Mouse (Mus musculus) stomach, embryonic 16.5 days (tissue): ENCODE results near the gene Pde4d. TPM values are rescaled to one million over a fixed set of nuclear protein-coding genes. Genes with fewer than 3 reads are reported as not detected.
A peak's percentile ranks its signal among the peaks of the same experiment; 100 is the strongest.

ENCODE experiments used
- ATAC-seq: fragments of 200-750 bp; cut with Nextera tagmentation; 2 replicates; pipeline ENCODE4 v1.8.0; 2017; ENCODE audit warnings: moderate number of reproducible peaks, moderate TSS enrichment; ENCODE audit not compliant: insufficient read depth, low FRiP score
- H3K27ac ChIP-seq: fragments of 300-500 bp; sonication (generic); 2 replicates; pipeline ENCODE4 v1.5.1; 2014; ENCODE audit warnings: low read length
- H3K27me3 ChIP-seq: fragments of 300-500 bp; sonication (generic); 2 replicates; pipeline ENCODE4 v1.6.1; 2014; ENCODE audit warnings: low read length, control low read depth, mixed read lengths; ENCODE audit not compliant: control insufficient read depth, insufficient read depth
- H3K36me3 ChIP-seq: fragments of 300-500 bp; sonication (generic); 2 replicates; pipeline ENCODE4 v1.6.1; 2014; ENCODE audit warnings: low read length; ENCODE audit not compliant: control insufficient read depth, insufficient read depth
- H3K4me1 ChIP-seq: fragments of 300-500 bp; sonication (generic); 2 replicates; pipeline ENCODE4 v1.6.1; 2014; ENCODE audit warnings: low read length, control low read depth, mixed read lengths; ENCODE audit not compliant: control insufficient read depth, insufficient read depth
- H3K4me2 ChIP-seq: fragments of 300-500 bp; sonication (generic); 2 replicates; pipeline ENCODE4 v1.6.1; 2014; ENCODE audit warnings: low read depth, low read length, mixed read lengths
- H3K4me3 ChIP-seq: fragments of 300-500 bp; sonication (generic); replicated peaks from 2 replicates; pipeline ENCODE4 v1.5.1; 2014; ENCODE audit warnings: mild to moderate bottlenecking, low read length
- H3K9ac ChIP-seq: fragments of 300-500 bp; sonication (generic); 2 replicates; pipeline ENCODE4 v1.6.1; 2014; ENCODE audit warnings: low read length
- H3K9me3 ChIP-seq: fragments of 300-500 bp; sonication (generic); replicated peaks from 2 replicates; pipeline ENCODE4 v1.6.1; 2016; ENCODE audit warnings: low read length, control low read depth; ENCODE audit not compliant: control insufficient read depth
- WGBS: fragments of 180-500 bp; shearing (Covaris S2); extraction: QIAGEN DNeasy Blood & Tissue Kit; methylation state at CpG from one replicate; pipeline ENCODE4 v1.1.7; 2014; 5-methylcytosine and 5-hydroxymethylcytosine counted together
- polyA plus RNA-seq: library from polyadenylated mRNA; unstranded; fragments of >200 nt; fragmentation: Nextera tagmentation; extraction: Ambion mirVana; gene quantifications from 2 replicates; pipeline ENCODE4 v1.2.1, GENCODE M21; 2015

The Pde4d gene
- polyA plus RNA-seq, 1 experiment from 2014 or later: 22.1 TPM

- Histone ChIP-seq H3K9ac (no peak overlapping the region), H3K4me1 (no peaks in the 10 kb centered on the region), H3K27ac (no peak overlapping the region), H3K9me3 (no peaks in the 10 kb centered on the region), H3K4me3 (no peak overlapping the region), H3K27me3 (no peaks in the 10 kb centered on the region), H3K36me3 (no peaks in the 10 kb centered on the region), H3K4me2 (no peak overlapping the region)
- 43% methylated on average over 8 of the region's 8 CpGs for WGBS
- ATAC-seq: no peak
Measured at GRCm38 (mm10) chr13:109736290-109737078, 1286.7 kb downstream of the Pde4d start.

DNA sequence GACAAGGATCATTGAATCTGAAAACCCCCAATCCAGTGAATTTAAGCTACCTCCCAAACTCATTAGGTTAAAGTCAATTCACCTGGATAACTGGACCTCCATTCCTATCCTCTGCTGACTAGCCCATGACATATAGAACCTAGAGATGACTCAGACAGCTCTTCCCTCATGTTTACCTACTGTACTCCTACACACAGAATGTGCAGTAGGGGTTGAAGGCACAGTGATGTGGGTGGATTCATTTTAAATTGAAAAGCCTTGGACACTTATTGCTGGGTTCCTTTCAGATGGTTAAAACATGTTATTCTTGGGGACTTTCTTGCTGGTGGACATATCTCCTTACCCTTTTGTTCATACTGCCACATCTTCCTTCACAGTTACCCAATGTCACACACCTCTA lies 1296.7 kb downstream of the Pde4d start:
- H3K9me3 ChIP-seq: no peaks in the 10 kb centered on the region
- no peak overlapping the region for H3K4me3 ChIP-seq
- no peak for ATAC-seq
- no peaks in the 10 kb centered on the region for H3K36me3 ChIP-seq
- no peak overlapping the region for H3K27ac ChIP-seq
- no peaks in the 10 kb centered on the region for H3K4me1 ChIP-seq
- H3K27me3 ChIP-seq: no peaks in the 10 kb centered on the region
- H3K4me2 ChIP-seq: no peak overlapping the region
- H3K9ac ChIP-seq: no peak overlapping the region

DNA sequence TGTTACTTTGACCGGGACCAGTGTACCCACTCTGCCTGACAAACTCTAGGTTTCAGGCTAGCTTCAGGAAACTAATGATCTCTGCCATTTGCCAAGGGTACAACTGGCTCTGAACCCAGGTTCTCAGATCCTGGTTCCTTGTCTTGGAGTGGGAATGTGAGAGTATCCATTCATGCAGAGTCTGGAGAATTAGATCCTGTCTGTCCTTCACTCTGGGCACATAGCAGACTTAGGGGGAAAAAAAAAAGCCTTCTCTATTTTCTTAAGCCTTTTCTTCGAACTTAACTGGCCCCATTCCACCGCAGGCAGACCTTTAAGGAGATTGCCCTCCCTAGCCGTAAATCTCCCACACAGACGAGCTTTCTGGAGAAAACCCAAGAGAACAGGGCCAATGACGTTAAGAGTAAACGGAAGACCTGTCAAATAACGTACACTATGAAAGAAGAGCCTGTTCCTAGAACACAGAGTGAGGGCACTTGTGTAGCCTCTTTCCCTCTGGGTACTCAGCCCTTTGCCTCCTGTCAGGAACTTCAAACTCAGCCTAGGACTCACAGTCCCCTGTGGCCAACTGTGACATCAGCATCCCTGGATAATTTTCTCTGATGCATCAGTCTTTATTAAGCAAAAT lies 1302.6 kb downstream of the Pde4d start:
- H3K4me2 ChIP-seq: no peak overlapping the region
- no peaks in the 10 kb centered on the region for H3K9me3 ChIP-seq
- no peaks in the 10 kb centered on the region for H3K27me3 ChIP-seq
- 0 out of 2 replicates have a peak, but pooled peaks cover 4% of the 10 kb centered on the region for H3K4me1 ChIP-seq
- no peaks in the 10 kb centered on the region for H3K36me3 ChIP-seq
- 23% methylated on average over 8 of the region's 8 CpGs for WGBS
- no peak overlapping the region for H3K27ac ChIP-seq
- no peak overlapping the region for H3K9ac ChIP-seq
- no peak for ATAC-seq
- no peak overlapping the region for H3K4me3 ChIP-seq

- H3K4me2 ChIP-seq: no peak overlapping the region
- H3K27me3 ChIP-seq: no peaks in the 10 kb centered on the region
- H3K4me3 ChIP-seq: no peak overlapping the region
- no peak for ATAC-seq
- H3K27ac ChIP-seq: no peak overlapping the region
- peaks cover 7% of the 10 kb centered on the region; the same call in 1 of the 2 replicates for H3K4me1 ChIP-seq
- 91% methylated on average over 5 of the region's 5 CpGs for WGBS
- H3K9me3 ChIP-seq: no peaks in the 10 kb centered on the region
- no peak overlapping the region for H3K9ac ChIP-seq
- H3K36me3 ChIP-seq: no peaks in the 10 kb centered on the region
Measured at GRCm38 (mm10) chr13:109756854-109757253, 1307.1 kb downstream of the Pde4d start.

GRCm38 (mm10) chr13:109759201-109759600 lies 1309.5 kb downstream of the Pde4d start:
- peaks cover 3% of the 10 kb centered on the region; the same call in 1 of the 2 replicates for H3K4me1 ChIP-seq

DNA sequence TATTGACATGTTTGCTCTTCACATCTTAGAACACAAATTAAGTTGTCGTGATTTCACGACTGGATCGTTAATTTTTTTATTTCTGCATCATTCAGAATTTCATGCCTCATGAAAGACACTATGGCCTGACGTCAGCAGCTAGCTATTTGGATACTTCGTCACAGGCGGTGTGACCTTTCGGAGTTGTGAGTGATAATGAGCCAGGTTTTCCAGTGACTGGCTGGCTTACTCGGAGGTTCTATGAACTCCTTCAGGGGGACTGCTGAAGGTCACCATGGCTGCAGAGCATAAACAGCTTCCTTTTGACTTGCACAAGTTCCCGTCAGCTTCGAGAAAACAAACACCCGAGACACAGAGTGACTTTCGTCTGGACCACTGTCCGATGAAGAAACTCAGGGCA lies 1311.3 kb downstream of the Pde4d start:
- 74% methylated on average over 13 of the region's 13 CpGs for WGBS
- H3K9ac ChIP-seq: no peak overlapping the region
- no peak for ATAC-seq
- no peaks in the 10 kb centered on the region for H3K36me3 ChIP-seq
- no peak overlapping the region for H3K4me3 ChIP-seq
- no peaks in the 10 kb centered on the region for H3K27me3 ChIP-seq
- H3K4me1 ChIP-seq: peaks cover 3% of the 10 kb centered on the region; the same call in 1 of the 2 replicates
- no peak overlapping the region for H3K27ac ChIP-seq
- H3K4me2 ChIP-seq: no peak overlapping the region
- no peaks in the 10 kb centered on the region for H3K9me3 ChIP-seq

More at GRCm38 (mm10) chr13:109759201-109759600, 1309.5 kb downstream of the Pde4d start:
- no peak overlapping the region for H3K9ac ChIP-seq
- no peaks in the 10 kb centered on the region for H3K27me3 ChIP-seq
- no peak for ATAC-seq
- H3K4me2 ChIP-seq: no peak overlapping the region
- no peaks in the 10 kb centered on the region for H3K36me3 ChIP-seq
- WGBS: 46% methylated on average over 5 of the region's 5 CpGs
- H3K4me3 ChIP-seq: no peak overlapping the region
- H3K9me3 ChIP-seq: no peaks in the 10 kb centered on the region
- H3K27ac ChIP-seq: no peak overlapping the region

DNA sequence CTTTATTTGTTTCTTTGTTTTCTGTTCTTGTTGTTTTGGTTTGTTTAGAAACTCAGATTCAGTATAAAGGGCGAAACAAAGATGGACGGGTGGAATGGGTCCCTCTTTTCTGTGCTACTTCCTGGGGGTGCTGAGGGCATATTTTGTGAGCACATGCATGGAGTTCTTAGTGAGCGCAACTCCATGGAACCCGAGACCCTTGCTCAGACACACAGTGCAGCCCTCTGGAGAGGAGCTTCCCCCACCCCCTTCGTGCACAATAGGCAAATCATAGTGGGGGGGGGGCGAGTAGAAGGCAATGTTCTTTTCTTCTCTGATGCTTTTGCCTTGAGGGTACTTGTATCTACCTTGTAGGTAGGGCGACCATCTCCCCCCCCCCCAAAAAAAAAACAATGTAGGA lies 1325.0 kb downstream of the Pde4d start:
- no peak overlapping the region for H3K27ac ChIP-seq
- no peaks in the 10 kb centered on the region for H3K4me1 ChIP-seq
- ATAC-seq: no peak
- H3K4me3 ChIP-seq: no peak overlapping the region
- no peaks in the 10 kb centered on the region for H3K36me3 ChIP-seq
- WGBS: 69% methylated on average over 7 of the region's 7 CpGs
- H3K9me3 ChIP-seq: no peaks in the 10 kb centered on the region
- no peaks in the 10 kb centered on the region for H3K27me3 ChIP-seq
- H3K9ac ChIP-seq: no peak overlapping the region
- no peak overlapping the region for H3K4me2 ChIP-seq

DNA sequence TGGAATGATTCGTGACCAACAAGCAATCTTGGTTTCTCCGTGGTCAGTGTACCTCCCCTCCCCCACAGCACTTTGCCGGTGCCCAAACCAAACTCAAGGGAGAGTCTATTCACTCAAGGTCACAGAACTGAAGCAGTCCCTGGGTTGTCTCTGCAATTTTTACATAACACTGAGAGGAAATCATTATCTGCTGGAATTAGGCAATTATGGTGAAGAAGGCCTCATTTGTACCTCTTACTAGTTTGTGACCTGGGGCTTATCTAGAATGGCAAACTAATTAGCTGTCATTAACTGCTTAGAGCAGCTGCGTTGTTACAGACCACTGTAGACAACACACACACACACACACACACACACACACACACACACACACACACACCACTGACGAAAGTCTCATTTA lies 1325.4 kb downstream of the Pde4d start:
- H3K9me3 ChIP-seq: no peaks in the 10 kb centered on the region
- H3K4me1 ChIP-seq: no peaks in the 10 kb centered on the region
- ATAC-seq: no peak
- WGBS: 52% methylated on average over 5 of the region's 5 CpGs
- no peak overlapping the region for H3K27ac ChIP-seq
- no peak overlapping the region for H3K4me2 ChIP-seq
- H3K36me3 ChIP-seq: no peaks in the 10 kb centered on the region
- H3K27me3 ChIP-seq: no peaks in the 10 kb centered on the region
- no peak overlapping the region for H3K4me3 ChIP-seq
- H3K9ac ChIP-seq: no peak overlapping the region

DNA sequence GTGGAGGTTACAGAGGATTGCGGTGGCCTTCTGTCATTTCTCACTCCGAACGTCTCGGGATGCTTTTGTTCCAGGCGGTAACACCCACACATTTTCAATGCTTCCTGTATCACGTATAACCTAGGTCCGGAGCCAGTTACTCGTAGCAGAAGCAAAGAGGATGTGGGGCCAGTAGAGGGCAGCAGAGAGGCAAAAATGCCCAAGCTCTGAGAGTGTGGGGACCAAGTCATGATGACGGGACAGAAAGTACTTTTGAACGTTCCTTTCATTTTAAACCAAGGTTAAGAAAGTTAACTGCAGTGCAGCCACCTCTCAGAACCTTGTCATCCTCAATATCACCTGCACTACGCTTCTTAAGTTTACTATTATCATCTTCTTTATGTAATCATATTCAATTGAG lies 1326.4 kb downstream of the Pde4d start:
- Histone ChIP-seq H3K9me3 (no peaks in the 10 kb centered on the region), H3K4me3 (peak overlapping the region; percentile 28; the same call in 1 of the 2 replicates), H3K4me2 (peak overlapping the region; percentile 50), H3K36me3 (no peaks in the 10 kb centered on the region), H3K27me3 (no peaks in the 10 kb centered on the region), H3K9ac (peak overlapping the region; percentile 61), H3K4me1 (no peaks in the 10 kb centered on the region), H3K27ac (no peak overlapping the region)
- 3% methylated on average over 11 of the region's 11 CpGs for whole genome bisulfite sequencing
- ATAC-seq: peak; percentile 94
